Mouse (Mus musculus) lung, adult 2 months (tissue): ENCODE measurements around the gene Csrp3. TPM values are rescaled to one million over a fixed set of nuclear protein-coding genes. Genes with fewer than 3 reads are reported as not detected.

Experiments
- DNase-seq: peaks from one replicate; pipeline ENCODE4 v3.0.0; 2022
- H3K4me1 ChIP-seq: fragments of 200-500 bp; 2 replicates; pipeline ENCODE4 v1.6.1; 2011; ENCODE audit warnings: low read length; ENCODE audit not compliant: control insufficient read depth, insufficient read depth
- H3K4me3 ChIP-seq: fragments of 200-500 bp; replicated peaks from 2 replicates; pipeline ENCODE3; 2011; ENCODE audit warnings: low read depth, mild to moderate bottlenecking, control low read depth, low read length; ENCODE audit errors: extremely low read depth
- CTCF ChIP-seq: fragments of 200-500 bp; IDR thresholded peaks from 2 replicates; pipeline ENCODE4 v1.5.1; 2011; ENCODE audit warnings: mild to moderate bottlenecking, low read length, control low read depth; ENCODE audit not compliant: insufficient read depth
- POLR2A ChIP-seq: fragments of 200-500 bp; IDR thresholded peaks from 2 replicates; pipeline ENCODE4 v1.6.1; 2011; ENCODE audit warnings: low read depth, mild to moderate bottlenecking, control low read depth, low read length, borderline replicate concordance; ENCODE audit errors: extremely low read depth
- WGBS: fragments of 180-500 bp; shearing (Covaris S2); methylation state at CpG from one replicate; pipeline ENCODE4 v1.1.7; 2018; 5-methylcytosine and 5-hydroxymethylcytosine counted together
- polyA plus RNA-seq: library from polyadenylated mRNA; depleted of rRNA; stranded (reverse); fragments of >200 nt; gene quantifications from 2 replicates; pipeline ENCODE4 v1.2.3, GENCODE M21; 2012; rRNA removed

Csrp3 gene
- 8.8 and 38.0 TPM in 2 replicates for polyA plus RNA-seq

DNA sequence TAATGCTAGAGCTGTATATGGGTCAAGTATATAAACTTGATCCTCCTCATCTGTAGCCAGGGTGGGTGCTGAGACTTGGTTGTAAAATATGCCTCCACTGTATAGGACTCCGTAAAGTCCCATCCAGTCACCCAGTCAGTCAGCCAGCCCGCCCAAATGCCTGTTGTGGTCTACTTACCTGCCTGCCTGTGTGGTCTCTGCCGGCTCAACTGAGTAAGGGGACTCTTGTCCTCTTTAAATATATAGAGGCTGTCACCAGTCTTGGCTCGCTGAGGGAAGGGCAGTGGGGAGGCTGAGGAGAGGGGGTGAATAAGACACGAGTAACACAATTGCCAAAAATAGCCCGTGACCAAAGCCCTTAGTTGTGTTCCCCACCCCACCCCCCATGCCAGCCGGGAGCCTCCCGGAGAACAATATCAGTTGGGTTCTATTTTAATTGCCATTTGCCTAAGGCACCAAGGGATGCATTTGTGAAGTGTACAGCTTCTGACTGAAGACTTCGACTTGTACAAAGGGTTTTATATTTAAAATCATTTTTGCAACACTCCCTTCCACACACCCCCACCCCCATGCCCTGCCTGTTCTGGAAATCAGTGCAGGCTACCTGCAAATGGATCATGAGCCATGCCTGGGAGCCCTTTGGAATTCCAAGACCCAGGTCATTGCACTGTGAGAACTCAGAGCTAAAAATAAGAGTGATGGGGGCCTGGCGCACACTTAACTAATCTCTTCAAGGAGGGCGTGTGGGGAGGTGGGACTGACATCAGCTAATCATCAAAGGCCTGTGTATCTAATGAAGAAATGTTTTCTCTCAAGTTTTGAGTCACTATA lies at the start of gene Csrp3:
Csrp3 (minus strand) TSS at position 214 of the 831 bp plus-strand sequence.
- no peak within 1 kb of the TSS for H3K4me3 ChIP-seq
- no peak for TF ChIP-seq POLR2A
- TF ChIP-seq CTCF, result no peak
- no peaks in the 10 kb centered on the region for H3K4me1 ChIP-seq
- WGBS, result 61% methylated on average over 11 of the region's 11 CpGs
- DNase-seq, result no peak

DNA sequence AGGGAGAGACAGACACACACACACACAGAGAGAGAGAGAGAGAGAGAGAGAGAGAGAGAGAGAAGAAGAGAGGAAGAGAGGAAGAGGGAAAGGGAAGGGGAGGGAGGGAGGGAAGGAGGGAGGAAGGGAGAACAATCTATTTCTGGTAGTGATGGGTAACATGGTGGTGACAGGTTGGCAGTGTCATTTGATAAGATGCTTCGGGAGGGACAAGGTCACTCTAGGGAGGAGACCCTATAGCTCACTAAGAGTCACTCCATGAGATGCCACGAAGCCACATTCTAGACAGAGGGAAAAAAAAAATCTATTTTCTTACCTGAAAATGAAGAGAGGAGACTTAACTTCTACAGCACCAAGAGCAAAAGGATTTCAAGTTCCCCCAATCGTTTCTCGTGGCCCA lies 48.2 kb upstream of the Csrp3 start:
- no peak for TF ChIP-seq CTCF
- TF ChIP-seq POLR2A, result no peak
- 74% methylated on average over 4 of the region's 4 CpGs for WGBS
- Histone ChIP-seq H3K4me3 (no peak overlapping the region), H3K4me1 (peaks cover 14% of the 10 kb centered on the region; the same call in 1 of the 2 replicates)
- no peak for DNase-seq

DNA sequence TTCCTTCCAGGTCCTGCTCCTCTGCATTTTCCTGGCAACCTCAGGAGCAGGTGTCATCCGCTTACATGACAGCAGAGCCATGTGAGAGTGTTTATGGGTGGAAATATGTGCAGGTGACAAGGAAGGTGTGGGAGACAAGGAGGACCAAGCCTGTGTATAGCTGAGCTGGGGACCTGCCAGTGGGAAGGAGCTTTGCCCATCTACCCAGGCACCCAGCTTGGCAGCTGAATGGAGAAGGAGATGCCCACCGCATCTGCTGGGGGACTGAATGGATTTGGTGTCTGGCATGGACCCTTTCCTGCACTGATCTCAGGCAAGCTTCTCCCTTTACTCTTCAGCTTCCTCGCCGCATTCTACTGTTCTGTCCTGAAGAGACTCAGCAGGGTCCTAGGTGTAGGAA lies 47.6 kb upstream of the Csrp3 start:
- 92% methylated on average over 4 of the region's 4 CpGs for WGBS
- Histone ChIP-seq H3K4me1 (peaks cover 13% of the 10 kb centered on the region; the same call in 1 of the 2 replicates), H3K4me3 (no peak overlapping the region)
- TF ChIP-seq CTCF, result no peak
- no peak for TF ChIP-seq POLR2A
- DNase-seq, result no peak

DNA sequence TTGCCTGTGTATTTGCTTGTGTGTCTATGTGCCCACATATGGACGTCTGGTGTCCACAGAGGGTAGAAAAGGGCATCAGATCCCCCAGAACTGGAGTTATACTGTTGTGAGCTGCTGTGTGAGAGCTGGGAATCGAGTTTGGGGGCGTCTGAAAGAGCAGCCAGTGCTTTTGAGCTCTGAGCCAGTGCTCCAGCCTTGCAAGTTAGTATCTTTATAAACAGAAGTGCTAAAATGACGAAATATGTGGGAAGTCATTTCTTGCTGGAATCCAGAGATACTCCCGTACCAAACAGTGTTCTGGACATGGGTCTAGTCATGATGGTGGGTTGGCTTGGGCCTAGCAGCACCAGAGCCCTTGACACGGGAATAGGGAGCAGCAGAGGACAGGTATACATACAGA lies 46.9 kb upstream of the Csrp3 start:
- TF ChIP-seq POLR2A, result no peak
- TF ChIP-seq CTCF, result no peak
- H3K4me1 ChIP-seq, result peaks cover 10% of the 10 kb centered on the region; the same call in 1 of the 2 replicates
- no peak overlapping the region for H3K4me3 ChIP-seq
- no peak for DNase-seq
- WGBS, result 65% methylated on average over 6 of the region's 6 CpGs

DNA sequence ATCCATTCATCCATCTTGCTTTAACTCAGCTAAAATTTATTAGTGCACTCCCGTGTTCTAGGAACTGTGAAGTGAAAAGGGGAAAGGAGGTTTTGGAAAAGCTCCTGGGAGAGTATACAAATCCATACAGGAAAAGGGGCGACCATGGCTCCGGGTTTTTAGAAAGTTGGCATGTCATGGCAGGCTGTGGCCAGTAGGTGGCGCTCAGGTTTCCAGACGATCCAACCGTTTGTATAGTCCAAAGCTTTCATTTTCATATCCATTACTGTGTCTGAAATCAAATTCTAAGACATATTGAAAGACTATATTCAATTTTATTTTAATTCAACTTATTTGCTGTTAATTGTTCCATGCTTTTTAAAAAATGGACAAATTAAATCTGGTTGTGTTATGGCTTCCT lies 46.3 kb upstream of the Csrp3 start:
- TF ChIP-seq CTCF (peak; percentile 85), POLR2A (no peak)
- under 1% methylated on average over 6 of the region's 6 CpGs for WGBS
- H3K4me1 ChIP-seq, result peaks cover 10% of the 10 kb centered on the region; the same call in 1 of the 2 replicates
- DNase-seq, result peak; percentile 61
- no peak overlapping the region for H3K4me3 ChIP-seq

DNA sequence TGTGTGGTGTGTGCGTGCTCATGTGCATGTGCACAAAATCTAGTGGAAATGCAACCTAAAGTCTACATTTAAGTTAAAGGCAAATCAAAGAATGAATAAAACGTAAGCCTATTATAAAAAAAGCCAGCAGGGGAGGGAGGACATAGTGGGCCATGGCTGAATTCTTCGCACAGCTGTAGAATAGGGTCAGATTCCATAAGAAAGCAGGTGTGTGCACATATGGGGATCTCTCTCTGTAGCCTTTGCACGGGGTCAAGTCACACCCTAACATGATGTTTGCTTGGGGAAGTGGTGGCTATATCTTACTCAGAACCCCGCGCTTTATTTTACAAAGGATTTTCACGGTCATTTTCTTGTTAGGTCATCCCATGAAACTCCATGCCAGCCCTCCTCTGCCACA lies 45.3 kb upstream of the Csrp3 start:
- no peak for DNase-seq
- TF ChIP-seq POLR2A (no peak), CTCF (no peak)
- peaks cover 5% of the 10 kb centered on the region; the same call in 1 of the 2 replicates for H3K4me1 ChIP-seq
- 85% methylated on average over 7 of the region's 7 CpGs for WGBS
- no peak overlapping the region for H3K4me3 ChIP-seq

DNA sequence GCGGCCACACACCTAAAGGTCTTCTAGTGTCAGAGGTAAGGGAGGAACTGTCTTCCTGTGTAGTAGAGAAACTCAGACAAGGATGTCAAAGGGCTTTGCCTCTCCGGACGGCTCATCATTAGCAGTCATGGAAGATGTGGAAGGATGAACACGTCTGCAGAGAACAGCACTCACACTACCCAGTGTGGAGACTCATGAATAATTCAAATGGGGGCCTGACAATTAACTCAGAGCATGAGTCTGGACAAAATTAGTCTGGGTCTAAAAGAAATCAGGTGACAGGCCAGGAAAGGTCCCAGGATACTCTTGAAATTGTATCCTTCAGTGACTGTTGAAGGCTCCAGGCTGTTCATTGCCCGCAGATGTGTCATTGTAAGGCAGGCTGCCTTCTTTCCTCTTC lies 43.2 kb upstream of the Csrp3 start:
- TF ChIP-seq POLR2A, result no peak
- TF ChIP-seq CTCF, result no peak
- DNase-seq, result no peak
- no peaks in the 10 kb centered on the region for H3K4me1 ChIP-seq
- H3K4me3 ChIP-seq, result no peak overlapping the region
- WGBS, result 76% methylated on average over 5 of the region's 5 CpGs

DNA sequence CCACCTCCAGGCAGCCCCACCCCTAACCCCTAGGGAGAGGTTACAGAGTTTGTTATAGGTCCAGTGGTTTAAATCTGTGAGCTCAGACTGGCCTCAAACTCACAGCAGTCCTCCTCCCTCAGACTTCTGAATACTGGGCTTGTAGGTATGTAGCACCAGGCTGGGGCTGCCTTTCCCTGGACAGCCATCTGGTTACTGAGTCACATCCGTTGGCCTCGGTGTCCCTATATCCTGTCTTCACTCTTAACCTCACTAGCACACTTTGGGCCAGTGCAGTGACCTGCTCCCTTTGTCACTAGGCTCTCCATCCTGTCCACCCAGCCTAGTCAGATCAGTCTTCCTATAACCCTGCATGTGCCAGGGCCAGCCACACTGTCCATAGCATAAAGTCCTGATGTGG lies 40.9 kb upstream of the Csrp3 start:
- H3K4me3 ChIP-seq, result no peak overlapping the region
- DNase-seq, result no peak
- no peak for TF ChIP-seq POLR2A
- no peak for TF ChIP-seq CTCF
- WGBS, result 71% methylated on average over 2 of the region's 2 CpGs
- H3K4me1 ChIP-seq, result no peaks in the 10 kb centered on the region

DNA sequence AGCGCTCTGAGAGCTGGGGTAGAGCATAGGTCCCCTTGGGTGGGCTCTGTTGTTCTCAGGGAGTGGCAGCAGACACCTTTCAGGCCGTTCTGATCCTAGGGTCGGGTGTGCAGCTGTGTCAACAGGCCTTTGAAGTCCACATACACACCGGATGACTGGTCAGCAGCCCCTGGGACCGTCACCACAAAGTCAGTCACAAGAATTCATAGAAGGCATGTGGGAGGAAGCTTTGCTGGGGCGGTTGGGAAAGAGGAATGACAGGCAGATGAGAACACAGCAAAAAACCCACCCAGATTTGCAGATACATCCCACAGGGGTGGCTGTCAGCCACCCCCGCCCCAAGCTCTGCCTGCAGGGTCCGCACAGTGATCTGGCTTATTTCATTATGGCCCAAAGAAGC lies 40.1 kb upstream of the Csrp3 start:
- WGBS, result 48% methylated on average over 8 of the region's 8 CpGs
- DNase-seq, result no peak
- TF ChIP-seq CTCF (no peak), POLR2A (no peak)
- Histone ChIP-seq H3K4me1 (no peaks in the 10 kb centered on the region), H3K4me3 (no peak overlapping the region)

DNA sequence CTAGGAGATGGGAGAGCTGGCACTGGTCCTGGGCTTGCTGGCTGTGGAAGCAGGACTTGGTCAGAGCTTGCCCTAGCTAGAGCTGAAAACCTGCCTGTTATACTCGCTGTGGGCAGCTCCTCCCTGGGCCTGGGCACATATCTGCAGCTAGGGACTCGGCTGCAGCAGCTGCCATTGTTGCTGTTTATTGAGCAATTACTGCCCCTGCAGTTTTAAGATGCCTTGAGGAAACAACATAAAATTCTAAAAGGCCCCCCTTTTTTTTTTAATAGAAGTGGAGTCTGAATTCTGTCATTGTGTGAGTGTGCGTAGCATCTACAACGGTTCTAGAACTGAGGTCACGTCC lies 36.4 kb upstream of the Csrp3 start:
- WGBS, result 71% methylated on average over 5 of the region's 5 CpGs
- H3K4me1 ChIP-seq, result peaks cover 6% of the 10 kb centered on the region
- TF ChIP-seq CTCF, result no peak
- no peak for TF ChIP-seq POLR2A
- DNase-seq, result no peak
- no peak overlapping the region for H3K4me3 ChIP-seq
